In the genomic region with DNA sequence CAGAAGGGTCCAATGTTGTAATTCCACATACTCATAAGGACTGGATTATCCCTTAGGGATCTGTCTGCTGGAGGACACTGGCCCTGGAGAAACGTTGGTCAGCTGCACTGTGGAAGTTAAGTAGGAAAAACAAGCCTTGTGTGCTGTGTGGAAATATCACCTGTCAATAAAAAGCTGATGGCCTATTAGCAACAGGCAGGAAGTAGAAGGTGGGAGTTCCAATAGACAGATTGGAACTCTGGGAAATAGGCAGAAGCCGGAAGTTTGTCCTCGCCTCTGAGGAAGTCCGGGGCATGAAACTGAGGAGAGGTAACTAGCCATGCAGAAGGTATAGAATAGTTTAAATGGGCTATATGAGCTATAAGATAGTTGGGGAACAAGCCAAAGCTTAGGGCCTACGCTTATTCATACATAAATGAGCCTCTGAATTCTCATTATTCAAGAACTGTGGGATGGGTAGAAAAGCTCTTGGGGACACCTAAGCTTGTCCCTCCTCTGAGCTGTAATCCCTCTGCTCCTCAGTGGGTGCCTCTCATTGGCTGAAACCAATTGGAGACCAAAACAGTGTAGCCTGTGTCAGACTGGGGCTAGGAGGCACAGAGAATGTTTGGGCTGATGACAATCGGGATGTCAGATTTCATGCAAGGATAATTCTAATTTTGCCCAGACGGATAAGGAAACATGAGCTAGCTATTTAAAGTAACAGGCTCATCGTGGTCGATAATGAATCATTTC, we compare ENCODE assay signal across 19 mouse cellular contexts. TPM values are rescaled to one million over a fixed set of nuclear protein-coding genes. Genes with fewer than 3 reads are reported as not detected.
A peak's percentile ranks its signal among the peaks of the same experiment; 100 is the strongest.
DNase-seq lines count a peak whose midpoint lies in the region; ATAC-seq lines count a peak whose summit lies in the region.
"Had no signal": no experiment of that assay in that cellular context is flagged by ENCODE, and none has a peak within 500 bp of the region (broad histone marks: within the 10 kb centered on the region; RNA-seq: fewer than 3 reads in every experiment).

No protein-coding gene starts in this region.

- peak overlapping the region; percentile 43 for H3K4me3 ChIP-seq in heart, embryonic 12.5 days
- H3K4me3 ChIP-seq in kidney, embryonic 14.5 days (ENCODE audit: low read length) = no peak overlapping the region
- H3K4me3 ChIP-seq: embryonic facial prominence, embryonic 13.5 days; forebrain, embryonic 13.5 days; limb, embryonic 15.5 days; neural tube, embryonic 13.5 days had no signal

- 59% methylated on average over 9 of the region's 9 CpGs for WGBS in heart, embryonic 12.5 days
- WGBS in kidney, embryonic 14.5 days = 82% methylated on average over 9 of the region's 9 CpGs

- 0 out of 2 replicates have a peak, but pooled peaks cover 2% of the 10 kb centered on the region for H3K9me3 ChIP-seq in heart, embryonic 12.5 days (replicated peaks)
- H3K9me3 ChIP-seq in kidney, embryonic 14.5 days (ENCODE audit: control insufficient read depth, low read length) = no peaks in the 10 kb centered on the region
- H3K9me3 ChIP-seq: embryonic facial prominence, embryonic 13.5 days; forebrain, embryonic 13.5 days; limb, embryonic 15.5 days; neural tube, embryonic 13.5 days had no signal

- peak overlapping the region; percentile 58; the same call in 1 of the 2 replicates for H3K9ac ChIP-seq in heart, embryonic 12.5 days
- H3K9ac ChIP-seq in kidney, embryonic 14.5 days (ENCODE audit: low read depth, low read length) = no peak overlapping the region
- H3K9ac ChIP-seq: embryonic facial prominence, embryonic 13.5 days; forebrain, embryonic 13.5 days; limb, embryonic 15.5 days; neural tube, embryonic 13.5 days had no signal

- peak overlapping the region; percentile 83 for H3K27ac ChIP-seq in heart, embryonic 12.5 days (ENCODE audit: poor library complexity, severe bottlenecking)
- no peak overlapping the region for H3K27ac ChIP-seq in kidney, embryonic 14.5 days (ENCODE audit: low read depth, low read length)
- H3K27ac ChIP-seq: embryonic facial prominence, embryonic 13.5 days; forebrain, embryonic 13.5 days; kidney, postnatal 0 days; limb, embryonic 15.5 days; neural tube, embryonic 13.5 days had no signal

- H3K36me3 ChIP-seq in heart, embryonic 12.5 days = 0 out of 2 replicates have a peak, but pooled peaks cover 1% of the 10 kb centered on the region
- H3K36me3 ChIP-seq in kidney, embryonic 14.5 days (ENCODE audit: control insufficient read depth, insufficient read depth, low read length) = no peaks in the 10 kb centered on the region
- H3K36me3 ChIP-seq: embryonic facial prominence, embryonic 13.5 days; limb, embryonic 15.5 days; neural tube, embryonic 13.5 days had no signal

- DNase-seq in heart, adult 11 months = peak; percentile 94
- DNase-seq in heart, postnatal 36 days = no peak
- peak; percentile 26 to 31 for DNase-seq in right cerebral cortex, adult 2 months (ENCODE audit: low spot score in 2 of 2)
- DNase-seq in right cerebral cortex, postnatal 14 days = no peak
- no peak for DNase-seq in cerebellum, postnatal 36 days
- DNase-seq in urinary bladder, postnatal 4 days (ENCODE audit: low spot score in 2 of 2) = no peak
- DNase-seq: adrenal gland, postnatal 36 days; cerebellum, postnatal 25 days; lung, adult 18-20 months had no signal

- no peaks in the 10 kb centered on the region for H3K27me3 ChIP-seq in heart, embryonic 12.5 days (replicated peaks)
- no peaks in the 10 kb centered on the region for H3K27me3 ChIP-seq in kidney, embryonic 14.5 days (ENCODE audit: control insufficient read depth, insufficient read depth, low read length)
- H3K27me3 ChIP-seq: embryonic facial prominence, embryonic 13.5 days; forebrain, embryonic 13.5 days; limb, embryonic 15.5 days had no signal

- peak overlapping the region; percentile 73 for H3K4me2 ChIP-seq in heart, embryonic 12.5 days
- H3K4me2 ChIP-seq in kidney, embryonic 14.5 days (replicated peaks; ENCODE audit: low read depth, low read length) = no peak overlapping the region
- H3K4me2 ChIP-seq: embryonic facial prominence, embryonic 13.5 days; forebrain, embryonic 13.5 days; limb, embryonic 15.5 days; neural tube, embryonic 13.5 days had no signal

- intact Hi-C loops in heart, postnatal 36 days (cut with DNase I) = no loop called here

- no peak for ATAC-seq in heart, embryonic 12.5 days (ENCODE audit: insufficient number of reproducible peaks, low FRiP score)
- ATAC-seq in kidney, embryonic 14.5 days (ENCODE audit: low FRiP score, low TSS enrichment) = no peak
- ATAC-seq: activated CD4-positive, CD25-positive, alpha-beta regulatory T cell, adult 4 months; forebrain, embryonic 13.5 days; midbrain, embryonic 16.5 days had no signal

- H3K4me1 ChIP-seq in heart, embryonic 12.5 days (replicated peaks) = peaks cover 31% of the 10 kb centered on the region
- no peaks in the 10 kb centered on the region for H3K4me1 ChIP-seq in kidney, embryonic 14.5 days (ENCODE audit: control insufficient read depth, insufficient read depth, low read length)

RNA-seq across cellular contexts. Expression of a gene that starts 2.7 kb away (rescaled TPM):
- total RNA-seq in heart, postnatal 36 days (2021) = 10 to 100 TPM; 13.8 to 15.2 TPM
- 55.3 and 59.7 TPM in 2 replicates for polyA plus RNA-seq in heart, embryonic 12.5 days (2016; fragmentation: Nextera tagmentation; extraction: Ambion mirVana)
- polyA plus RNA-seq in kidney, embryonic 14.5 days (2014; fragmentation: Nextera tagmentation; extraction: Ambion mirVana) = not detected in 2 replicates
- total RNA-seq: adrenal gland, postnatal 36 days; granulocyte monocyte progenitor cell, adult 5-6 weeks had no signal
- polyA plus RNA-seq: activated CD4-positive, CD25-positive, alpha-beta regulatory T cell, adult 4 months; forebrain, embryonic 13.5 days; kidney, postnatal 0 days; midbrain, embryonic 16.5 days had no signal

RNA-seq across cellular contexts. Expression of a gene that starts 42.4 kb away (rescaled TPM):
- total RNA-seq in heart, postnatal 36 days (2021) = 10 to 100 TPM; 21.4 to 21.8 TPM
- polyA plus RNA-seq in heart, embryonic 12.5 days (2016; fragmentation: Nextera tagmentation; extraction: Ambion mirVana) = 29.6 and 31.6 TPM in 2 replicates
- 39.4 and 51.2 TPM in 2 replicates for polyA plus RNA-seq in kidney, embryonic 14.5 days (2014; fragmentation: Nextera tagmentation; extraction: Ambion mirVana)

Comparison
In these comparisons a context has a peak if more than half of its experiments do, and no peak if none do; other contexts are left out.
1. DNase-seq: peak in heart, adult 11 months (single experiment) and right cerebral cortex, adult 2 months (2 of 2); none in heart, postnatal 36 days (0 of 2), right cerebral cortex, postnatal 14 days (single experiment), cerebellum, postnatal 36 days (0 of 2) and urinary bladder, postnatal 4 days (0 of 2).
2. RNA of a gene that starts 2.7 kb away (polyA plus RNA-seq): 55.3 to 59.7 TPM in heart, embryonic 12.5 days; not detected in kidney, embryonic 14.5 days; every median in the first group is over 10 times any median in the second.